Mouse (Mus musculus) MEL (cell line): ENCODE measurements around the gene Auts2.

Experiments used
- CTCF ChIP-seq, 3 experiments: IDR thresholded peaks in 2 of 3; conservative IDR thresholded peaks in 1 of 3; 2 replicates each; pipeline ENCODE4 v1.5.1; 2011 to 2012; ENCODE audit warnings: low read length in 3 of 3, low read depth in 2 of 3, mild to moderate bottlenecking in 2 of 3, improper control_type of control experiment in 1 of 3, inconsistent platforms in 1 of 3, mixed read lengths in 1 of 3, moderate library complexity in 1 of 3; ENCODE audit not compliant: control insufficient read depth in 1 of 3, insufficient read depth in 1 of 3, poor library complexity in 1 of 3, severe bottlenecking in 1 of 3
- HCFC1 ChIP-seq: IDR thresholded peaks from 2 replicates; pipeline ENCODE4 v1.6.1; 2012; ENCODE audit warnings: low read depth, mild to moderate bottlenecking, inconsistent platforms, low read length, improper control_type of control experiment, moderate library complexity
- KAT2A ChIP-seq: conservative IDR thresholded peaks from 2 replicates; pipeline ENCODE4 v1.6.1; 2012; ENCODE audit warnings: low read depth, low read length, improper control_type of control experiment, inconsistent platforms
- SIN3A ChIP-seq: IDR thresholded peaks from 2 replicates; pipeline ENCODE4 v1.6.1; 2012; ENCODE audit warnings: low read length, improper control_type of control experiment, inconsistent platforms
- TBP ChIP-seq: IDR thresholded peaks from 2 replicates; pipeline ENCODE4 v1.8.0; 2011; ENCODE audit warnings: low read depth, low read length, improper control_type of control experiment

DNA sequence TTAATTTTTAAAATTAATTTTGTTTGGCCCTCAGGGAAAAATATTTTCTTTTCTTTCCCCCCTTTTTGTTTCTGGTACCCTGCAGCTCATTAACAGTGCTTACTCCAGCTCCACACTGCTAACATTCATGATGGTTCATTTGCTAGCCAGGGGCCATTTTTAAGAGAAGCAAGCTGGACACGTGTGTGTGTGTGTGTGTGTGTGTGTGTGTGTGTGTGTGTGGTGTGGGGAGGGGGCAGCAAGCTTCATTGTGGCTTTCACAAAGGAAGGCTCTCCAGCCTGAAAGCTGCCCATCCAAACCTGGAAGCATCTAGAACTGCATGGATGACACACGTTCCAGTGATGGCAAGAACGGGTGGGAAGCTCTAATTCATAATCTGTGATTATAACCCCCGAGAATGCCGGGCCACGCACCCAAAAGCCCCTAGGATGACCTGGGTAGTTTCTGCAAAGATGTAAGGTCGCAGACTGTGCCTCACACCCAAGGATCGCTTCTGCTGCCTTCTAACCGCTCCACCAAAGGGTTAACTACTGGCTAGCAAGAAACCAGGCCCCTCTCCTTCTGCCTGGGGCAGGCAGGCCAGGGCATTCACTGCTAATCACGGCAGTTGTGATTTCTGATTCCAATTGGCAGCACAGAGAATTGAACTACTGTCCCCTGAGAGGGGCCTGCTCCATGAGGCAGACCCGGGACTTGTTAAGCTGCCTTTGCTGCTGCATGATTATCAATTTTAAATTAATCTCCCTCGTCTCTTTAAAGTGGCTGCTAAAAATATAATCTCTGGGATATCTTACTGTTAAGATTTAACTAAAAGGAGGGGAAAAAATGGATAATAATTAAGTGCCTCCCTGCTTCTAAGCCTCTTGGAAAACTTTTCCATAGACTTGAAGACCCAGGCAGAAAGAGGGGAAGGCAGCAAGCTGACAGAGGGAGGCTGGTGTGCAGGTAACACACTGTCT is 911.8 kb downstream of the Auts2 start:
- TF ChIP-seq TBP, result no peak
- TF ChIP-seq KAT2A, result no peak
- TF ChIP-seq HCFC1, result no peak
- TF ChIP-seq CTCF (IDR thresholded peaks at IDR 0.05 in 2 of 3, conservative IDR thresholded peaks at IDR 0.05 in 1 of 3; ENCODE audit: control insufficient read depth in 1 of 3, insufficient read depth in 1 of 3, low read depth in 2 of 3, low read length in 3 of 3, poor library complexity in 1 of 3, severe bottlenecking in 1 of 3), result no peak
- no peak for TF ChIP-seq SIN3A
